ENCODE assay signal across 14 mouse cellular contexts in genomic region chr2:106161877-106162276, GRCm38 (mm10).
"Had no signal": no experiment of that assay in that cellular context is flagged by ENCODE, and none has a peak within 500 bp of the region (broad histone marks: within the 10 kb centered on the region; RNA-seq: fewer than 3 reads in every experiment).

No protein-coding gene starts in this region.

- H3K4me3 ChIP-seq: limb, embryonic 15.5 days; liver, embryonic 12.5 days; stomach, embryonic 15.5 days had no signal

- H3K4me2 ChIP-seq: limb, embryonic 15.5 days; liver, embryonic 12.5 days; lung, embryonic 14.5 days; stomach, embryonic 15.5 days had no signal

- H3K36me3 ChIP-seq: limb, embryonic 15.5 days; liver, embryonic 12.5 days; stomach, embryonic 15.5 days had no signal

- H3K9me3 ChIP-seq: limb, embryonic 15.5 days; liver, embryonic 12.5 days; stomach, embryonic 15.5 days had no signal

- DNase-seq: kidney, adult 8-10 months; kidney, postnatal 25 days; lung, embryonic 14.5 days; lung, postnatal 10 days; lung, postnatal 4 days; midbrain, embryonic 14.5 days; right cerebral cortex, postnatal 4 days; spleen, adult 18-20 months; thymus, adult 2 months; thymus, postnatal 25 days had no signal

- ATAC-seq: intestine, embryonic 16.5 days; liver, embryonic 12.5 days had no signal

- H3K27ac ChIP-seq: limb, embryonic 15.5 days; liver, embryonic 12.5 days; stomach, embryonic 15.5 days had no signal

- H3K4me1 ChIP-seq: limb, embryonic 15.5 days; liver, embryonic 12.5 days; stomach, embryonic 15.5 days had no signal

- H3K27me3 ChIP-seq: limb, embryonic 15.5 days; liver, embryonic 12.5 days; stomach, embryonic 15.5 days had no signal

- H3K9ac ChIP-seq: limb, embryonic 15.5 days; liver, embryonic 12.5 days; lung, embryonic 14.5 days; stomach, embryonic 15.5 days had no signal
